Mouse (Mus musculus): ENCODE results near the gene 9230104L09Rik.

The 9230104L09Rik gene

DNA sequence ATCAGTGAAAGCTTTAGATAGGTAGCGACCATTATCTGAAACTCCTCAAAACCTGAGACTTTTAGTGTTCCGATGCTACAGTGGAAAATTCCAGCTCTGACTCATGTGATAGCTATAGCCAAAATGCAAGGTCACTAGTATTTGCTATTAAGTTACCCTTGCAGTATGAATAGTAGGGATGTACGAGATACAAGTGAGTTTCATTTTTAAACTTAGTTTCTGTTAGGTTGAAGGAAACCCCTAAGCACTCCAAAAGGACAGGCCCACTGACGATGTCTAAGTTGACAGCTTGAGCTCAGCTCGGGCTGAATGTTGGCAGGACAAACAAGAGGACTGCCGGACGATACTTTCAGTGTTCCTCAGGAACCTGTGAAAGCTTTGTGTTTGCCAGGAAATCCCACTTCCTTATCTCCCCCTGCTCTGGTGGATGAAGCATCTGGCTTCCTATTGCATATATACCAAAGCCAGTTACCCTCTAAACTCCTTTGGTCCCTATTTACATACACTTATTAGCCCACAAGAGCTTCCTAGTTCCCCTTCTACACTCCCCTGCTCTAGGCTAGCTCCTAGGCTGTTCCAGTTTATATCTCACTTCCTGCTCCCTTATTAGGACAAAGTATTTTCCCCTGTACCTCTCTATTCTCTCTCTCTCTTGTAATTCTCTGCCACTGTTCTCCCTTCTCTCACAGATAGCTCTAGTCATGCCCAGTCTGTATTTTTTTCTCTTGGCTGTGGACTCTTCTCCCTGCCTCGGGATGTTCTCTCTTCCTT is 8.0 kb downstream of the 9230104L09Rik start:
- no peak for DNase-seq (ENCODE audit: low read depth, low spot score)

DNA sequence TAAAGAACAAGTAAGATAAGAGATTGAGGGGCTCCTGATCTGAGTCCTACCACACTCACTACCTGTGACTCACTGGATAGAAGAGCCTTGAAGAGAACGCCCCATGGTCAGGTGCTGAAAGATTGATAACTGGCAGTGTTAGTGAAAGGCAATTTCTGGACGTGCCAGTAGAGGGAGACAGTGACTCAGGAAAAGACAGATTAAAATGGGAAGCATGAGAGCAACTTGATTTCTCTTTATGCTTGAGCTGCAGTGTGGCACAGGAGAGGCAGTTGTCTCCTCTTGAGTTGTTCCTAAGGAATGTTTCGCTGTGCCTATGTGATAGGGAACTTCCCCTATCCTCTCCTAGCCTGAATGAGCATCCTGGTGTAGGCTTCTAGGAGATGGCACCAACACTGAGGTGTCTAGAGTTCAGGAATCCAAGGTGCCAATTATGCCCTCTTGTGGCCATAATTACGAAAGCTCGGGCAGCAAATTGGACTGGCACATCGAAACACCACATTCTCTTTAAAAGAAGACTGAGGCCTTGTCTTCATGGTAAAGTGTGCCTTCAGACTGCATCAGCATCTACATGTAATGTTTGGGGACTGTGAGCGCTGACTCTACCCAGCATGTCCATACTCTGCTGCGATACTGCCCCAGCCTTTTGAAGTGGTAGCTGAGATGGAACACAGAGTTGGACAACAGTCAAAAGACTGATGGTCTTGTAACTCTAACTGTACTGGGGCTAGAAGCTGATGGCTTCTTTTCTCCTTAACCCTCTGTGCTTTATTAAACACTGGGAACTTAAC is 13.5 kb downstream of the 9230104L09Rik start:
- peak; percentile 67 for DNase-seq (ENCODE audit: low read depth, low spot score)

DNA sequence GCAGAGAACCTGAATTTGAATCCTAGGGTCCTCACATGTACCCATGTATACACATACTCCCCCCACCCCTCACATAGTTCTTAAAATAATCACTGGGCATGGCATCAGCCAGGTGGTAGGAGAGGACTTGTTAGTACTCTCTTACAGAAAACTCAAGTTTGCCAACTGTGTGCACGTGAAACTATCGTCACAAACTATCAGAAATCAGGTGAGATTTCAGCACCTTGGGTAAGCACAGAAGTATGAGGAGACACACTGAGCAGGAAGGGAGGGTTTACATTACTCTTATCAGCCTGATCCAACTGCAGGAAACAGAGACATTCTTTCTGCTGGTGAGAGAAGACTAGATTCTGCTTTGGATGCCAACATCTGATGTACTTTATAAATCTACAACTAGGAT is 25.6 kb downstream of the 9230104L09Rik start:
- no peak for DNase-seq (ENCODE audit: low read depth, low spot score)

DNA sequence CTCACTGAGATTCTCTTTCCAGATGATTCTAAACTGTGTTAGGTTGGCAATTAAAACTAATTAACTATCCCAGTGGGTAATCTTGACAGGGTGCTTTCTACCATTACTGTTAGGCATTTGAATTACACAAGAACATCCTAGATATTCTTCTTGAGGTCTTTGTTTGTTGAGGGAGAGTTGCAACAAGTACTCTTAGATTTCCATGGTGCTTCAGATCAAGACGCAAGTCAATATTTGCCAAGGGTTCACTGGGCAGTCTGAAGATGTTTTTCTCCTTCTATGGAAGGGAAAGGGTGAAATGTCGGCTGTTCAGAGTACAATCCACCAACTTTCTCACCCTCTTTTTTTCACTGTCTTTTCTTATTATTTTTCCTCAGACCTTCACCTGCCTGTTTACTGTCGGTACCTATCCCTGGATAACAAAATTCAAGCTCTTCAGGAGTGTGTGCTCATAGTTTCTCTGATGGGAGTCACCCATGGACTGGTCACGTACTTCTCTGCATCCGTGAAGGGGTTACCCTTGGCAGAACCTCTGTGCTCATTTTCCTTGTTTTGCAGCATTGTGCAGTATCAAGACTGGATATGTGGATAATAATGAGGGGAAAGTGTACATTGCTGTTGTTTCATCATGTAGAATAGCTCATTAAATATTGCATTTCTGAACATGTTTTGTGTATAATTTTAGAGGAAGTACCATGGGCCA is 26.6 kb downstream of the 9230104L09Rik start:
- no peak for DNase-seq (ENCODE audit: low read depth, low spot score)

DNA sequence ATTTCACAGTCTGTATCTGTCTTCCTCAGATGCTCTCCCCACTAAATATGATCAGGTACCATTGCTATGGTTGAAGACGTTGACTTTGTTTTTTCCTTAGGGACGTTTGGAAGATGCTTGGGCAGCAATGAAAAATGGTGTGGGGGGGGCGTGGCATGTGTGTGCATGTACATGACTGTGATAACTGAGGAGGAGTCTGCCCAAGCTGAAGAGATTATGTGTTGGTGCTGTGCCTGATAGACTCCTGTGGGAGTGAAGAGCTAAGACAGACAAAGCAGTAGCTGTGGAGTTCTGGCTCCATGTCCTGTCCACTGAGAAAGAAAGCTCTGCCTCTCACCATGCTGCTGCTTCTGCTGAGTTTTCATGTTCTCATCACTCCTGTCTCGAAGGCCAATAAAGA is 29.9 kb downstream of the 9230104L09Rik start, which contains the start of gene Cst9:
TSS of gene Cst9 (plus strand) at position 236 of the 400 bp plus-strand sequence.
- DNase-seq (ENCODE audit: low read depth, low spot score), result no peak

DNA sequence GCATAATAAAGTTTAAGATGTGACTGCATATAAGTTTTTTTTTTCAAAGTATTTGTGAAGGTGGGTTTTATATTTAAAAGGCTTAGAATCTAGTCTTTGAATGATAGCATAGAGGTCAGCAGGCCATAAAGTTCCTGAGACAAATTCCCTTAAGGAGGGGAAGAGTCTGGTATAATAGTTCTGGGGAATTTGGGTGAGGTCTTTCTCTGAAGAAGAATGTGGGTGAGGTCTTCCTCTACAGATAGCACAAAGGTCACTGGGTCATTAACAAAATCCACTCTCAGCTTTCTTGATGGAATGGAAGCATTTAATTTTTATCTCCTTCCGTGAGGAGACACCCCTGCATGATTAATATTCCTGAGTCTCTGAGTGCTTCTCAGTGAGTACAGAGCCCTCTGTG is 38.9 kb downstream of the 9230104L09Rik start:
- no peak for DNase-seq (ENCODE audit: low read depth, low spot score)

DNA sequence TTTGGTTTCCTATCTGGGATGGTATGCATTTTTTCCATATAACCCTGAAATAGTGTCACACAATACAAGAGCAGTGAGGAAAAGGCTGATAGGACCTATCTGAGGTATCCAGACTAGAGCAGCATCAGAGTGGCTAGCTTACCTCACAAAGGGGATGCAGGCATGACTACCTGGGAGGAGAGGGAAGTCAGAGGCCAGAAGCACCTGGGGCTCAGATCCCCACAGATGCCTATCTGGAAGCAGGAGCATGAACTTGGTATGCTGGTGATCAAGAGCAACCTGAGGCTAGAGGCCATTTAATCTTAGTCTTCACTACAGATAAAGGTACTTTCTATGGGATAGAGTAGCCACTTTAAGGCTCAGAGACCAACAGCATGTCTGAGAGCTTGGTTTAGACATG is 44.9 kb downstream of the 9230104L09Rik start, which contains the start of gene Cst13:
TSS of gene Cst13 (plus strand) at position 173 of the 400 bp plus-strand sequence.
- DNase-seq (ENCODE audit: low read depth, low spot score), result no peak

DNA sequence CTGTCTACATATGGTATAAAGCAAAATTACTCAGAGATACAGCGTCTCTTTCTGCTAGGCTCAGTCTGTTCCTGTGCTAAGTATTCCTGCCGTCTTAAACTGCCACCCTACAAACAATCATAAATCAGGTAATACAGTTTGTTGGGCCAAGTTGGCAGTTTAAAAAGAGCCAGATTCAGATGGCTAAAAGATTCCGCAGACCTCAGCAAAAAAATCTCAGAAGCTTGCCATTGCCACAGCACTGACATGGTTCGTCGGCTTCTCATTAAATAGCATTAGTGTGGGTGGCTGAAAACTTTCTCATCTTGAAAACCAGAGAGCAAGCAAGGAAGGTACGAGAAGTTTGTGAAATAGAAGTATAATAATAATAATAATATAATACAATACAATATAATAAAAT is 58.1 kb downstream of the 9230104L09Rik start:
- no peak for DNase-seq (ENCODE audit: low read depth, low spot score)

DNA sequence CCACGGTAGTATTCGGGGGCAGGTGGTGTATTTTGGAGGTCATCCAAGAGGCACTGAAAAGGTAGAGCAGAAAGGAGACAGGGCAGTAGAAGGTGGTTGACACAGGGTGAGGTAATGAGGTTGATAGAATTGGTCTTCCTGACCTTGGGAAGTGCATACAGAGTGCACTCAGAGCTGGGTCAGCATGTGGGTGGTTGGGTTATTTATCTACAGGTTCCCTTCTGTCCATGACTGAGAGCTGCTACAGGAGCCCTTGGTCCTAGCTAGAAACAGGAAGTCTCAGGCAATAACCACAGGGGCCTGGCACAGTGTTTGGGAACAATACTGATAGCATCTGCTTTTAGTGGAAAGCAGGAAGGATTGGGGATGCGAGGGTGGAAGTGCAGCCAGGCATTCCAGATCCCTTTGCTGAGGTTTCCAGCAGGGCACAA is 63.3 kb downstream of the 9230104L09Rik start:
- no peak for DNase-seq (ENCODE audit: low read depth, low spot score)

DNA sequence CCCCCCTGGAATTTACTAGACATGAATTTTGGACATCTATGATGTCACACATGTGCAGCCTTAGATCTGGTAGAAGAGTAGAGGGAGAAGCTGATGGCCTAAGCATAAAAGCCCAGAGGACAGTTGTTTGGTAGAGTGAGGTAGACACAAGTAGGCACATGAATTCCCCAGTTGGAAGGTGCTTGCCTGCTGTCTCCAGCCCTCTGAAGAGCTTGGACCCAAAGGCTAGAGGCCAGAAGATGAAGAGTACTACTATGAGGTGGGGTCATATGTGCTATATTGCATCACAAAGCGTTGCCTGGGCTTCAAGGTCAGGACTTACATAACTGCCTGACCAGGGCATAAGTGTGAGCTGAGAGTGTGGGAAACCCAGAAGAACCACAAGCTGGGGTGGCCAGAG is 66.4 kb downstream of the 9230104L09Rik start, which contains the start of gene Cst8:
TSS of gene Cst8 (plus strand) at position 301 of the 400 bp plus-strand sequence.
- no peak for DNase-seq (ENCODE audit: low read depth, low spot score)

All from retina, postnatal 7 days (tissue).